Mouse (Mus musculus): ENCODE measurements around the gene Trafd1. TPM values are rescaled to one million over a fixed set of nuclear protein-coding genes. Genes with fewer than 3 reads are reported as not detected.
"Not testable (repeated sequence)": the region's sequence is repeated elsewhere in the genome, so short reads cannot be mapped to it uniquely, and the experiment has no call there.

The Trafd1 gene
- polyA plus RNA-seq, 1 experiment from 2014 or later: 146 TPM

DNA sequence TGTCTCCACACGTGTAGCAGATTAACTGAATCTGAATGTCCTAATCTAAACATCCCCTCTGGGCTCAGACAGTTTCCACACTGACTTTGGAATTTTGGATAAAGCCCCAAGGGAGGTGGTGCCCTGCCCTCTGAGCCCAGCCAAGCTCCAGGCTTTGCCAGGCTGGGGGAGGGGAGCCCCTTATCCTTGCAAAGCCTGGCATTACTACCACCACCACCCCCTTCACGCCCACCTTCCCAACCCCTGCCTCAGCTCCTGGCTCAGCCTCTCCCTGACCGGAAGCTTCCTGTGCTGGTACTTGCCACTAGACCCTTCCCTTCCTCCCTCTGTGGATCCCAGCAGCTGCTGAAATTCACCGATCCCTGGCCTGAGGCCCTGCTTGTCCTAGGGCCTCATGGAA lies 1.7 kb upstream of the Trafd1 start:
- no peak overlapping the region for H3K9ac ChIP-seq (replicated peaks; ENCODE audit: low read depth, low read length)
- H3K4me2 ChIP-seq (ENCODE audit: low read length): no peak overlapping the region
- H3K27me3 ChIP-seq (replicated peaks; ENCODE audit: control insufficient read depth, insufficient read depth, low read length): no peaks in the 10 kb centered on the region
- 67% methylated on average over 4 of the region's 4 CpGs for WGBS
- no peak overlapping the region for H3K27ac ChIP-seq (ENCODE audit: low read length)
- H3K4me3 ChIP-seq (replicated peaks; ENCODE audit: low read length): no peak overlapping the region
- peaks cover 25% of the 10 kb centered on the region for H3K4me1 ChIP-seq (replicated peaks; ENCODE audit: control insufficient read depth, insufficient read depth, low read length)
- ATAC-seq: no peak
- no peaks in the 10 kb centered on the region for H3K9me3 ChIP-seq (ENCODE audit: control insufficient read depth, low read length)
- no peaks in the 10 kb centered on the region for H3K36me3 ChIP-seq (ENCODE audit: control insufficient read depth, insufficient read depth)

DNA sequence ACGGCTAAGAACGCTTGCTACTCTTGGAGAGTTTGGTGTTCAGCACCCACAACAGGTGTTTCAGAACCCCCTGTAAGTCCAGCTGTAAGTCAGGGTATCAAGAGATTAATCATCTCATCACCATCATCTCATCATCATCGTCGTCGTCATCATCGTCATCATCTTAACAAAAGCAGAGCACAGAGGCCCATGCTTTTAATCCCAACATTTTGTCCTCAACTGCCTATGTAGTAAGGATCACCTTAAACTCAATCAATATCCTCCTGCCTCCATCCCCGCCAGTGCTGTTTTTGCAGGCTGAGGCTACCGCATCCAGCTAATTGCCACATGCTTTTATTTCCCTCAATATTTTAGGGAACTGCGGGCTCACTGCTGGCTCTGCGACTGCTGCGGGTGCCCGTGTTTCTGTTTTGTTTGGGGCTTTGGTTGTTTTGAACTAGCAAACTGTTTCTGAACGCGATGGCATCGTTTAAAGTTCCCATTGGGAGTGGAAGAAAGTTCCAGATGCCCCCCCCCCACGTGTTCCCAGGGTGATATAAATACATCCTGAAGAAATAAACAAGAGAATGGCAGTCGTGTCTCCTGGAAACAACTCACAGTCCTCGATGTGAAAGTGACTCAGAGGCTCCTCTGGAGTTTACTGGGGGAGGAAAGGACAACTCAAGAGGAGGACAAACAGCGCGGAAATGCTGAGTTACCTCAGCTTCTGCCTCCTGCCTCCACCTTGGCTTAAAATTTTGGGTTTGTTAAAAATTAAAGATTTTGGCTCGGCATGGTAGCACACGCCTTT lies 883 bp upstream of the Trafd1 start:
- no peak for ATAC-seq

DNA sequence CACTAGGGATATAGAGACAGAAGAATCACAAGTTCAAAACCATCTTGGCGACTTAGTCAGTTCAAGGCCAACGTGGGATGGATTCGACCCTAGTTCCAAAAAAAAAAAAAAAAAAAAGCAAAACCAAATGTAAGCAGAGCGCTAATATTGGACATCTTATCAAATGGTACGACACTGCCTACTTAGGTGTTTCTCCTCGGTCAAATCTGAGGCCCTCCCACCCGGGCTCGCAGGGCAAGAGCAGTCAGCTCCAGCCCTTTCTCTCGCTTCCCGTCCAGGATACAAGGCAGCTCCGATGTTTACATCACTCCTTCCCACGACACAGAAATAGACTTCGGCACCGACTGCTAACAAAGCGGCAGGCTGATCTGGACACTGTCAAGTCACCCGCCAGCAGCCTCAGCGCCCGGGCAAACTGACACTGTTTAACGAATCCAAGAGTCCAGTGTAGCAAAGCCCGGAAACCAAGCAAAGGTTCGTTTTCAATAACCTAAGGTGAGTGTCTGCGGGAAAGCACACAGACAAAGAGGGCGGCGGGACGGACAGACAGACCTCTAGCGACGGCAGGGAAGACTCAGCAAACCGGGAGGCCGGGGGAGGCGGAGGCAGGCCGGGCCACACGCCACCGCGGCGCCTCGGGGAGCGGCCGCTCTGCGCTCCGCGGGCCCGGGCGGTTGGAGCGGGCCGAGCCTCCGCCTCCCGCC lies 523 bp downstream of the Trafd1 start:
- ATAC-seq: peak; percentile 61
- no peaks in the 10 kb centered on the region for H3K27me3 ChIP-seq (replicated peaks; ENCODE audit: control insufficient read depth, insufficient read depth, low read length)
- H3K4me2 ChIP-seq (ENCODE audit: low read length): peak overlapping the region; percentile 70
- peak overlapping the region; percentile 86 for H3K4me3 ChIP-seq (replicated peaks; ENCODE audit: low read length)
- WGBS: 1% methylated on average over 44 of the region's 47 CpGs
- peak overlapping the region; percentile 79 for H3K9ac ChIP-seq (replicated peaks; ENCODE audit: low read depth, low read length)
- peak overlapping the region; percentile 80 for H3K27ac ChIP-seq (ENCODE audit: low read length)
- H3K4me1 ChIP-seq (replicated peaks; ENCODE audit: control insufficient read depth, insufficient read depth, low read length): peaks cover 25% of the 10 kb centered on the region
- peaks cover 10% of the 10 kb centered on the region for H3K36me3 ChIP-seq (ENCODE audit: control insufficient read depth, insufficient read depth)
- no peaks in the 10 kb centered on the region for H3K9me3 ChIP-seq (ENCODE audit: control insufficient read depth, low read length)

More for the DNA sequence above, 883 bp upstream of the Trafd1 start:
- H3K36me3 ChIP-seq (ENCODE audit: control insufficient read depth, insufficient read depth): no peaks in the 10 kb centered on the region
- H3K27me3 ChIP-seq (replicated peaks; ENCODE audit: control insufficient read depth, insufficient read depth, low read length): no peaks in the 10 kb centered on the region
- H3K9me3 ChIP-seq (ENCODE audit: control insufficient read depth, low read length): no peaks in the 10 kb centered on the region
- peak overlapping the region; percentile 86 for H3K4me3 ChIP-seq (replicated peaks; ENCODE audit: low read length)
- no peak overlapping the region for H3K27ac ChIP-seq (ENCODE audit: low read length)
- peaks cover 25% of the 10 kb centered on the region for H3K4me1 ChIP-seq (replicated peaks; ENCODE audit: control insufficient read depth, insufficient read depth, low read length)
- WGBS: 34% methylated on average over 22 of the region's 22 CpGs
- peak overlapping the region; percentile 79 for H3K9ac ChIP-seq (replicated peaks; ENCODE audit: low read depth, low read length)
- H3K4me2 ChIP-seq (ENCODE audit: low read length): peak overlapping the region; percentile 70

DNA sequence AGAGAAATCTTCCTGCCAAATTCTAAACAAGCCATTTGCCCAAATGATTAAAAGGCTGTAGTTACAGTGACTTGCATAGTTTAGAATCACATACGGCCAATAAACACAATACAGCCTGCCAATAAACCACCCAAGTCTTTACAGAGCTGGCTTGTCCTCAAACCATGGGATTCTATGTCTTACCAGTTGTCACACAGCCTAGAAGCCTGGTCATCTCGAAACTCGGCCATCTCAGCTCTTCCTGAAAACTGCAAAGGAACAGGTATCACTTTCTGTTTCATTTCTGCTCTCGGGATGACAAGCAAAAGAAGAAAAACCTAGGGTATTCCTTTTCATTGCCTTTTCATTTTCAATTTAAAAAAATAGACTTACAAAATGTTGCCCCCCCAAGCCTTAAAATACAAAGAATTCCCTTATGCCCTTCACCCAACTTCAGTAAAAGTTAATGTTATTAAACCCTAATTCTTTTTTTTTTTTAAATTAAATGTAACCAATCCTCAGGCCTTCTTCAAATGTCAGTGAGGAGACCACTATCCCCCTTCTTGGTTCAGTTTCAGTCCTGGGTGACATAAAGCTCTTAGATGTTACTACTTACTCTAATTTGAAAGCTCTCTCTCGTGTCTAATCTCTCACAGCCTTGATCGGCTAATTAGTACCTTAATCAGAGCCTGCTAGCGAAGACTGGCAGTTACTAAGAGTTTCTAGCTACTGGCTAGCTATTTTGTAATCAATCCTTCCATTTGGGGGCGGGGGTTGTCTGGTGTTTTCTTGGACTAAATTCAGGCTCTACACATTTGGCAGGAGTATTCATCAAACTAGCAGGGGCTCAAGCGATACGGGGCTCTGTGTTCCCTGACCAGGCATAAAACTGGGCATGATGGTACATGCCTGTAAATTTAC lies 1.3 kb downstream of the Trafd1 start:
- no peaks in the 10 kb centered on the region for H3K9me3 ChIP-seq (ENCODE audit: control insufficient read depth, low read length)
- no peak for ATAC-seq
- 27% methylated on average over 10 of the region's 10 CpGs for WGBS
- H3K27ac ChIP-seq (ENCODE audit: low read length): no peak overlapping the region; the same call in 1 of the 2 replicates
- H3K36me3 ChIP-seq (ENCODE audit: control insufficient read depth, insufficient read depth): peaks cover 10% of the 10 kb centered on the region
- no peaks in the 10 kb centered on the region for H3K27me3 ChIP-seq (replicated peaks; ENCODE audit: control insufficient read depth, insufficient read depth, low read length)
- H3K4me3 ChIP-seq (replicated peaks; ENCODE audit: low read length): peak overlapping the region; percentile 86
- peaks cover 25% of the 10 kb centered on the region for H3K4me1 ChIP-seq (replicated peaks; ENCODE audit: control insufficient read depth, insufficient read depth, low read length)
- peak overlapping the region; percentile 70 for H3K4me2 ChIP-seq (ENCODE audit: low read length)
- H3K9ac ChIP-seq (replicated peaks; ENCODE audit: low read depth, low read length): peak overlapping the region; percentile 79

DNA sequence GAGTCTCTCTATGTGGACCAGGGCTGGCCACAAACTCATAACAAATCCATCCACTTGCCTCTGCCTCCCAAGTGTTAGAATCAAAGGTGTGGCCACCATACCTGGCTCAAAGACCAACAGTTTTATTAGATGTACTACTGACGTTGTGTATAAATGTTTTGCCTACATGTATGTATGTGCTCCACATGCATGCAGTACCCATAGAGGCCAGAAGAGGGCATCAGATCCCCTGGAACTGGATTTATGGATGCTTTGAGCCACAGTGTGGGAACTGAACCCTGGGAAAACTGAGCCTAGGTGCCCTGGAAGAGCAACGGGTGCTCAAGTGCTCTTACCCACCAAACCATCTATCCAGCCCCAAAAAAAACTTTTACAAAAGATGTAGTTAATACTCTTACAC lies 4.7 kb downstream of the Trafd1 start:
- H3K27ac ChIP-seq (ENCODE audit: low read length): no peak overlapping the region
- H3K9ac ChIP-seq (replicated peaks; ENCODE audit: low read depth, low read length): no peak overlapping the region
- no peaks in the 10 kb centered on the region for H3K27me3 ChIP-seq (replicated peaks; ENCODE audit: control insufficient read depth, insufficient read depth, low read length)
- peaks cover 21% of the 10 kb centered on the region for H3K4me1 ChIP-seq (replicated peaks; ENCODE audit: control insufficient read depth, insufficient read depth, low read length)
- no peak for ATAC-seq
- no peak overlapping the region for H3K4me3 ChIP-seq (replicated peaks; ENCODE audit: low read length)
- no peak overlapping the region for H3K4me2 ChIP-seq (ENCODE audit: low read length)
- WGBS: 97% methylated on average over 2 of the region's 2 CpGs
- H3K36me3 ChIP-seq (ENCODE audit: control insufficient read depth, insufficient read depth): peaks cover 28% of the 10 kb centered on the region
- H3K9me3 ChIP-seq (ENCODE audit: control insufficient read depth, low read length): no peaks in the 10 kb centered on the region

DNA sequence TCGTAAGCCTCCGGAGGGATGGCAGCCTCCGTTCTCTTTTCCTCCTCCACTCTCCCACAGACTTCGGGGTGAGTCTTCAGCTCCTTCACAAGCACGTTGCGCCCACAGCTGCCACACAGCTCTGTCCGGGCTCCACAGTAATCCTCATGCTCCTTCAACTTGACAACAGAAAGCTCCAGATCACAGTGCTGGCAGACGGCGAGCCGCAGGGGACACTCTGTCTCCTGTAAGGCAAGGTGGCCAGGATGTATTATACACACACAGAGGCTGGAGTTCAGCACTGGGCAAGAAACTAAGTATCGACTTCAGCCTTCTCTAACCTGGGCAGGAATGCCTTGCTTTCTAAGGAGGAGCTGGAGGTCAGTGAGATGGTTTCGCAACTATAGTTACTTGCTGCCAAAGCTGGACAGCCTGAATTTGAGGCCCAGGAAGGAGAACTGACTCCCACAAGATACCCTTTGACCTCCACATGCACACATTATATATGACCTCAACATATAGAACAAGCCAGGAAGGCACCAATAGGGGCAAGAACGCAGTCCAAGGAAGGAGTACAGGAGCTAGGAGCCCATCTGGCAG lies 6.7 kb downstream of the Trafd1 start:
- Histone ChIP-seq H3K27me3 (replicated peaks; ENCODE audit: control insufficient read depth, insufficient read depth, low read length) (no peaks in the 10 kb centered on the region), H3K9ac (replicated peaks; ENCODE audit: low read depth, low read length) (no peak overlapping the region), H3K36me3 (ENCODE audit: control insufficient read depth, insufficient read depth) (peaks cover 43% of the 10 kb centered on the region), H3K4me2 (ENCODE audit: low read length) (no peak overlapping the region), H3K4me1 (replicated peaks; ENCODE audit: control insufficient read depth, insufficient read depth, low read length) (peaks cover 13% of the 10 kb centered on the region), H3K4me3 (replicated peaks; ENCODE audit: low read length) (no peak overlapping the region), H3K9me3 (ENCODE audit: control insufficient read depth, low read length) (no peaks in the 10 kb centered on the region), H3K27ac (ENCODE audit: low read length) (no peak overlapping the region)
- no peak for ATAC-seq
- 92% methylated on average over 13 of the region's 13 CpGs for WGBS

DNA sequence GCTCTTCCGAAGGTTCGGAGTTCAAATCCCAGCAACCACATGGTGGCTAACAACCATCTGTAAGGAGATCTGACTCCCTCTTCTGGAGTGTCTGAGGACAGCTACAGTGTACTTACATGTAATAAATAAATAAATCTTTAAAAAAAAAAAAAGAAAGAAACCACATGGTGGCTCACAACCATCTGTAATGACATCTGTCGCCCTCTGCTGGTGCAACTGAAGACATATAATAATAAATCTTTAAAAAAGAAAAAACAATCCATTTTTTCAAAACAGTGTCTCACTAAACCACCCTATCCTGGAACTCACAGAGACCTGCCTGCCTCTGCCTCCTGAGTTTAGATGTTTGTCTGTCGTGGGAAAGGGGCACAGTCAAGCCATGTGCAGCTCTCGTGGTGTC lies 8.5 kb downstream of the Trafd1 start:
- not testable (repeated sequence) for H3K4me2 ChIP-seq (ENCODE audit: low read length); H3K9me3 ChIP-seq (ENCODE audit: control insufficient read depth, low read length); H3K27ac ChIP-seq (ENCODE audit: low read length); H3K4me1 ChIP-seq (replicated peaks; ENCODE audit: control insufficient read depth, insufficient read depth, low read length); H3K9ac ChIP-seq (replicated peaks; ENCODE audit: low read depth, low read length); ATAC-seq; H3K4me3 ChIP-seq (replicated peaks; ENCODE audit: low read length); H3K27me3 ChIP-seq (replicated peaks; ENCODE audit: control insufficient read depth, insufficient read depth, low read length)
- H3K36me3 ChIP-seq (ENCODE audit: control insufficient read depth, insufficient read depth): peaks cover 59% of the 10 kb centered on the region
- 88% methylated on average over 5 of the region's 5 CpGs for WGBS

DNA sequence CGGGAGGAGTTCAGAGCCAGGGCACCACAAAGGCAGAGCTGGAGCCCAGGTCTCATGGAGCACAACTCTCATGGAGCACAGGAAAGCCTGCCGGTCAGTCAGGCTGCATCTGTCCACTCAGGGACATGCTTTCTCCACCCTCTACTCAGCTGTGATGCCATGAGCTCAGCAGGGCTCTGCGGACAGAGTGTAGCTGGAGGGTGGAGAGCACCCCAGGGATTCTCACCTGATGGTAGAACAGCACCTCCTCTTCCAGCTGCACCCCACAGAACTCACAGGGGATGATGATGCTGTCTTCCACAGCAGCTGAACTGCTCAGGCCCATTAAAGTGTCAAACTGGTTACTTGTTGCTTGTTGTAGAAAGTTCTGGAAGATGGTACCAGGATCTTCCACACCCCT lies 10.6 kb downstream of the Trafd1 start:
- peaks cover 49% of the 10 kb centered on the region for H3K36me3 ChIP-seq (ENCODE audit: control insufficient read depth, insufficient read depth)
- H3K4me3 ChIP-seq (replicated peaks; ENCODE audit: low read length): no peak overlapping the region
- H3K9me3 ChIP-seq (ENCODE audit: control insufficient read depth, low read length): no peaks in the 10 kb centered on the region
- no peaks in the 10 kb centered on the region for H3K4me1 ChIP-seq (replicated peaks; ENCODE audit: control insufficient read depth, insufficient read depth, low read length)
- H3K9ac ChIP-seq (replicated peaks; ENCODE audit: low read depth, low read length): no peak overlapping the region
- no peak for ATAC-seq
- H3K4me2 ChIP-seq (ENCODE audit: low read length): no peak overlapping the region
- WGBS: 97% methylated on average over 3 of the region's 3 CpGs
- H3K27ac ChIP-seq (ENCODE audit: low read length): no peak overlapping the region
- no peaks in the 10 kb centered on the region for H3K27me3 ChIP-seq (replicated peaks; ENCODE audit: control insufficient read depth, insufficient read depth, low read length)

DNA sequence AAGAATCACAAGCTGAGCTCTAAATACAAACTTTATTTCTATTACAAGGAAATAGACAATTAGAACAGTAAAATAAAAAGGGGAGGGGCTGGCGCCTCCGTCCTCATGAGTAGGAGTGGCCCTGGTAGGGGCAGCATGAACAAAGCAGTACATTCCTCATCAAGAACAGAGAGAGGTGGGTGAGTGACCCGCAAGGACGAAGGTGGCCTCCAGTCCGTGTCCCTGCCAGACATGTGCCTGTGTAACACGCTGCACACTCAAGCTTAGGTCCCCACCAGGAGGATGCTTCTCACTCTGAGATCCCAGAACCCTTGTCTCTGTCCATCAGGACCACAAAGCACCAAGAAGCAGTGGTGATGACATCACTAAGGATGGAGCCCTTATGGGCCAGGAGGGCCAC lies 13.7 kb downstream of the Trafd1 start:
- Histone ChIP-seq H3K9ac (replicated peaks; ENCODE audit: low read depth, low read length) (no peak overlapping the region), H3K27me3 (replicated peaks; ENCODE audit: control insufficient read depth, insufficient read depth, low read length) (no peaks in the 10 kb centered on the region), H3K9me3 (ENCODE audit: control insufficient read depth, low read length) (no peaks in the 10 kb centered on the region), H3K4me3 (replicated peaks; ENCODE audit: low read length) (no peak overlapping the region), H3K4me1 (replicated peaks; ENCODE audit: control insufficient read depth, insufficient read depth, low read length) (no peaks in the 10 kb centered on the region), H3K36me3 (ENCODE audit: control insufficient read depth, insufficient read depth) (peaks cover 40% of the 10 kb centered on the region), H3K4me2 (ENCODE audit: low read length) (no peak overlapping the region), H3K27ac (ENCODE audit: low read length) (no peak overlapping the region)
- no peak for ATAC-seq
- 86% methylated on average over 6 of the region's 6 CpGs for WGBS

All from forebrain, embryonic 16.5 days (tissue).